Mouse (Mus musculus): ENCODE results near the gene Crot.

- TF ChIP-seq CTCF (IDR thresholded peaks at IDR 0.05; ENCODE audit: insufficient read depth, low read depth, low read length) (no peak), POLR2A (IDR thresholded peaks at IDR 0.05; ENCODE audit: insufficient read depth, low read depth, low read length) (no peak)
These were observed 13.0 kb upstream of the Crot start for GRCm38 (mm10) chr5:9010166-9010565.
